Mouse (Mus musculus) liver, adult (tissue): ENCODE data around the gene Lrrc23.
A peak's percentile ranks its signal among the peaks of the same experiment; 100 is the strongest.

ENCODE experiments used
- GATA4 ChIP-seq: IDR thresholded peaks from 2 replicates; pipeline ENCODE4 v1.6.1; 2014; ENCODE audit warnings: mild to moderate bottlenecking, low read length; ENCODE audit not compliant: insufficient replicate concordance

Gene Lrrc23

DNA sequence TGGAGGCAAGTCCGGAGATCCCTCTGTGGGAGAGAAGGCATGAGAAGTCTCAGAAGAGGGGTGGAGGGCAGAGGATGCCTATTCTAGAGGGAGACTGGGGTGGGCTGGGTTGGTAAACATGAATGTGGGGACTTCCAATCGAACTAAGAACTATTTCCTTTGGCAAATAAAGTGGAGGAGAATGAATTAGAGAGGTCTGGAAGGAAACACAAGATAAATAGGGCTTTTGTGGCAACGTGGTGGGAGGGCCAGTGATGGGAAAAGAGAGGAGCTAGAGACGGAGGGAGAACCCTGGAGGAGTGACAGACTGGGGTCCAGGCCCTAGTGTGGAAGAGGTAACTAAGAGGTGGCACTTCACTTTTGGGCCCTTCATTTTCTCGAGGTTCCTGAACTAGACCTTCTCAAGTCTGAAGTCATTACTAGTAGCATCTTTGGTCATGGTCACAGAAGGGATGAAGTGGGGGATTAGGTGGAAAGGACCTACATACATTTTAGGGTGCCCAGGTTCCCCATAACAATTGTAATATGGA lies 22.1 kb downstream of the Lrrc23 start:
- no peak for TF ChIP-seq GATA4

GRCm38 (mm10) chr6:124756652-124757350 lies 22.7 kb downstream of the Lrrc23 start:
- no peak for TF ChIP-seq GATA4

- TF ChIP-seq GATA4, result no peak
These were observed 23.5 kb downstream of the Lrrc23 start, which contains the start of the genes Gm45234 and Atn1 for GRCm38 (mm10) chr6:124755831-124756595. TSS of gene Gm45234 (minus strand) at chr6:124756021. TSS of gene Atn1 (minus strand) at chr6:124756524.

DNA sequence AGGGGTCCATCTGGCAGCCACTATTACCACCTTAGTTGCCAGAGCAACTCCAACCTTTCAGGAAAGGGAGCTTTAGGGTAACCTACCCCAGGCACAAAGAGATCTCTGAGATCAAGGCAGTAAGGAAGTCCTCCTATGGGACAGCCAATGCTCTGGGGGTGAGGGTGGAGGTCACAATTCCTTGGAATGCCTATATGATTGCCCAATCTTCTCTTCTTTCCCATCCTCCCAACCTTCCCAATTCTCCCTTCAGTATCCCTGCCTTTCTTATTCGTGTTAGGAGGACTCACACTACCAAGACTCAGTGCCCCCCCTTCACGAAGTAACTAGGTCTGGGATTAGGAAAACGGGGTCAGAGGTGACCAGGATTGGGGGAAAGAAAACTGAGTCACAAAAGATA lies 24.2 kb downstream of the Lrrc23 start:
- TF ChIP-seq GATA4, result no peak

DNA sequence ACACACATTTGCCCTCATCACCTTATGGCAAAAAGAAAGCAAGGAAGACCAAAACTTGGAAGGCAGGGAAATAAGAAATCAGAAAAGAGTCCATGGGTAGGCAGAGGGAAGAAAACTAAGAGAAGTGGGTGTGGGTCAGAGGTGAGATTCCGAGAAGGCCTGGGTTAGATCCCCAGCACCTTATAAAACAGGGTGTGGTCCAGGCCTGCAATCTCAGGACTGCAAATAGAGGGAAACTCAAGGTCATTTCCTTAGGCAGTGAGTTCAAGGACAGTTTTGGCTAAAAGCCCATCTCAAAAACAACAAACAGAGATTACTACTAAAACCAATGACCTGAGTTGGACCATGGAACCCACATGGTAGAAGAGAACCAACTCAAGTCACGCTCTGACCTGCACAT lies 25.7 kb downstream of the Lrrc23 start:
- no peak; the same call in 1 of the 2 replicates for TF ChIP-seq GATA4

DNA sequence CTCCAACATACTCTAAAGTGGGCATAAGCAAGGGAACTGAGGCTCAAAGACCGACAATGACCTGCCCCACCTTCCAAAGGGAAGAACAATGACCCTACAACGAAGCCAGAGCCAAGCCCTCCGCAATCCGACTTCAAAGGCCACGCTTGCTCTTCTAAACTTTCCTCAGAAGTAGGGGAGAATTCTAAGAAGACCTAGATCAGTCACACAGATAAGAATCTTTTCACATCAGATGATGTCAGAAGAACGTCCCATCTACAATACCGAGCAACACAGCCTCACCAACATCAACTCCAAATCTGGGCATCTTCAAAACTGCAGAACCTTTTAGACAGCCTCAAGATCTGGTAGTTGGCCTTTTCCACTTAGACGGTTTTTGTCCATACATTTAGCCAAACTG lies 29.1 kb downstream of the Lrrc23 start:
- no peak for TF ChIP-seq GATA4

DNA sequence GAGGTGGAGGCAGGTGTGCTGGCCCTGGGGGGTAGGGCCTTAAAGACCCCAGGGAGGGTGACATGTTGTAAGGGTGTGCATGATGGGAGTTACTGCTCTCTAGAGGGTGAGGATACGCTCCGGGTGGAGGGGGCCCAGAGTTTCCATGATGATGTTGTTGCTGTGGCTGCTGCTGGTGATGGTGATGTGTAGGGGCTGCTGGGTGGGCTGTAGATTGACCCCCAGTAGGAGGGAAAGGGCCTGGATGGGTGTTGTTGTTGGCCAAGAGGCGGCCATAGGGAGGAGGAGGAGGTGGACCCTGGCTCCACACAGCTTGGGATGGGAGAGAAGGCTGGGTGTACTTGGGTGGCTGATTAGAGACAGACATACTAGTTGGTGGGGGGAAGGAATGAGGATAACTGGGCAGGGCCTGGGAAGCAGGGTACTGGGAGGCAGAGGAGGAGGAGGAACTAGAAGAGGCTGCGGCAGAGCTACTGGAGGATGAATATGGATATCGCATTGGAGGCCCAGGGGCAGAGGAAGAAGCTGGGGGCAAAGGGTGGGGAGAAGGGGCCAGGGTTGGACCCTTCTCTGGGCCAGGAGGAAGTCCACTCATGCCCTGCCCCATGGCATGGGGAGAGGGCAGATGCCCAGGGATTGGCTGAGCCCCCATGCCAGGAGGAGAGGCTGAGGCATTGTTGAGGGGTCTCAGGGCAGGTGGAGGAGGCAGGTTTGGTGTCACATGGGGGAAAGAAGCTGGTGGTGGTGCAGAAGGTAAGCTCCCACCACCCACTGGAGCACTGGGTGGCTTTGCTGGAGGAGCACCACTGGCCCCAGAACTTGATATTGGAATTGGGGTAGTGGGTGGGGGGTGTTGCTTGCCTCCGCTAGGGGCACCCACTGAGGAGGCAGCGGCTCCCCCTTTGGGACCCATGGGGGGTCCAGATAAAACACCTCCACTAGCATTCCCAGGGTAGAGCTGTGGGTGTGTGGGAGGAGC lies 32.6 kb downstream of the Lrrc23 start:
- TF ChIP-seq GATA4, result no peak

DNA sequence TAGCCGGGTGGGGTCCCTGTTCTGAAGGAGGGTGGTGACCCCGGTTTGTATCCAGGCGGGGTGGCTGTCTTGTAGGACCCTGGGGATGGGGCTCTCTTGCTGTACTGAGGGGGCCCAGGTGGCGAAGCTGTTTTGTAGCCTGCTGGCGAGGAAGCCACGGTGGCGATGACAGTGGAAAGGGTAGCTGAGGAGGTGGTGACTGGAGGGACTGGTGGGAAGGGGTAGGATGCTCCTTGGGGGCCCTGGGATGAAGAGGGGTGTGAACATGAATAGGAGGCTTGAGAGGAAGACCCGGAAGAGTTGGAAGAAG lies 33.3 kb downstream of the Lrrc23 start:
- no peak for TF ChIP-seq GATA4

DNA sequence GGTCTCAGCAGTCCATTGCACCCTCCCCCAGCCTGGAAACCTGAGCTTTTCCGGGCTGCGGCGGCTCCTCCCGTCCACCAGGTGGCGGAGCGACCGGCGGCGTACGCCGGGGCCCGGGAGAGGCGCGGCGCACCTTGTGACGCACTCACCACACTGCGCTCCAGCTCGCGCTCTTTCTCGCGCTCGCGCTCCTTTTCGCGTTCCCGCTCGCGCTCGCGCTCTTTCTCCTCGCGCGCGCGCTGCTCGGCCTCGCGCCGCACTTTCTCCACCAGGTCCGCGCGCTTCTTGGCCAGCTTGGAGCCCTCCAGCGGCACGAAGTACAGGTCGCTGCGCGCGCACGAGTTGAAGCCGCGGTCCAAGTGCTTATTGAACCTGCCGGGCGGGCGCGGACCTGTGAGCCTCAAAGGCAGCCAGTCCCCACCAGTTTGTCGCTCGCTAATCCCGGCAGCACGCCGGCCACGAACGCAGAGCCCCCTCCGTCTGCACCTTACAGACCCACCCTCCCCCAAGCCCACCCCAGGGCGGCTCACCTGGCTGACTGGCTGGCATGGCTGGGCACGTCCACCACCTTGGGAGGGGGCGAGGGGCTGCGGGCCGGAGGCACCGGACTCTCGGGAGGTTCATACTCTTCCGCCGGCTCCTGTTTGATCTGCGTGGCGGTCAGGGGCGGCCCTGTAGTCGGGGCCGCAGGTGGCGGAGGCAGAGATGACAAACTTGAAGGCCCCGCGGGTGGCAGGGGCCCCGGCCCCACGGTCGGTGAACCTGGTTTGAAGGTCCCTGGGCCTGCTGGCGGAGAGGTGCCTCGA lies 33.8 kb downstream of the Lrrc23 start:
- TF ChIP-seq GATA4, result 0 out of 2 replicates have a peak, but pooled peaks have one; percentile 29

DNA sequence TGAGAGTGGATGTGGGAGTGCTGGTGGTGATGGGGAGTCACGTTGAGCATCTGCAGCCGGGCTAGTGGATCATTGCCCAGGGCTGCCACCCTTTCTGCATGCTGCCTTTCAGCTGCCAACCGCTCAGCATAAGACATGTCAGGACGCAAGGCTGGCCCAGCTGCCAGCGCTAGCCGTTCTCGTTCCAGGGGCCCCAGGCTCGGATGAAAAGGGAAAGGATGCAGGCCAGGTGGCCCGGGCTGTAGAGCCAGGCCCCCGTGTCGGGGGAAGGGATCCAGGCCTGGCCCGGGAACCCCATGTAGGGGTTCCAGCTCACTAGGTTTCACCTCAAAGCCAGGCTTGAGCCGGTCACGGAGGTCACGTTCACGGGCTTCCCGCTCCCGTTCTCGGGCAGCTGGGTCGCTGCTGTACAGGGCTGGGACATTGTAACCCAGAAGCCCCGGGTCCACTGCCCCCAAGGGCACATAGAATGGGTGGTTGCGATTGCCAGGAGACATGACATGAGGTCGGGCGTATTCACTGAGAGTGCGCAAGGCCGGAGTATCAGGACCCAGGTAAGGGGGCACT lies 34.7 kb downstream of the Lrrc23 start:
- TF ChIP-seq GATA4, result no peak

- TF ChIP-seq GATA4, result no peak
These were observed 35.9 kb downstream of the Lrrc23 start for GRCm38 (mm10) chr6:124743647-124744046.

GRCm38 (mm10) chr6:124742839-124743514 lies 36.5 kb downstream of the Lrrc23 start:
- no peak for TF ChIP-seq GATA4

- TF ChIP-seq GATA4, result no peak
These were observed 37.7 kb downstream of the Lrrc23 start for GRCm38 (mm10) chr6:124741842-124742241.
